Mouse (Mus musculus) liver, adult 2 months (tissue): Measurements from ENCODE around the gene Gm4952.

Experiments used
- CTCF ChIP-seq: fragments of 200-500 bp; IDR thresholded peaks from 2 replicates; pipeline ENCODE4 v1.5.1; 2011; ENCODE audit warnings: low read depth, low read length, control low read depth
- POLR2A ChIP-seq: fragments of 200-500 bp; IDR thresholded peaks from 2 replicates; pipeline ENCODE4 v1.6.1; 2011; ENCODE audit warnings: low read length, control low read depth; ENCODE audit not compliant: insufficient read depth; ENCODE audit errors: extremely low read depth

DNA sequence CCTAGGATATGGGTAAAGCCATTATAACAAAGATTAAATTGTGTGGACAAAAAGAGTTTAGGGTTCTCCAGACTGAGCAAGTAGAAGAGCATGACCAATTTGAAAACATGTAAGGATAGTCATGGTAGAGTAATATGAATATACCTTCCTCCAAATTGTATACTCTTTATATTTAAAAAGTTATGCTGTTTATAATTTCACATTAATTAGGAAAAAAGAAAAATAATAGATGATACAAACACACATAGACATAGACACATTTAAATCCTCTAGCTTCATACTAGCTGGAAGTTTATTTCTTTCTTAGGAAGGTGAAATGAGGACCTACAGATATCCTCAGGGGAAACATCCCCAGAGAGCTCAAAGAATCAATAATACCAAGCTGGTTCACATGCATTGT lies 70.4 kb downstream of the Gm4952 start, which contains the start of gene Olfr1442:
- TF ChIP-seq CTCF = no peak
- TF ChIP-seq POLR2A = no peak
